Mouse (Mus musculus): ENCODE measurements around the gene Usp4. TPM values are rescaled to one million over a fixed set of nuclear protein-coding genes. Genes with fewer than 3 reads are reported as not detected.

Gene Usp4
- polyA plus RNA-seq, 1 experiment from 2014 or later: 122 TPM

DNA sequence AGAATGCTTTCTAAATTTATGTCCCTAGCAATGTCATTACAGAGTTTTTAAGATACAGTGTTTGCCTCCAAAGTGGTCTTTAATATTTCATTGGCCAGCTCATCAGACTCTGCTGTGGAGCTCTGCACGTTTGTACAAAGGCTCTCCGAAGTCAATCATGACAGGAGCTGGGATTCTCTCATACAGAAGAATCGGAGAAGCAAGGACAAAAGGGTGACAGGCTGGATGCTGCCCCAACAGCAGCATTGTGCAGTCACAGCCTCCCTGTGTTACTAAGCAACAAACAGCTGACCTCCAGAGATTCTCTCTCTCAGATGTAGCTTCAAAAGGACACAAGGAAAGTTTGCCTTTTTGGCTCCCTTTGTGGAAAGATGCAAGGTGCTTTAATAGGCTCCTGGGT, 88.5 kb downstream of the Usp4 start, which contains the start of gene BC048562:
Gene BC048562, plus strand, starts transcription at position 301 of the 400 bp plus-strand sequence.
- ATAC-seq (ENCODE audit: insufficient number of reproducible peaks, insufficient read depth, low FRiP score, low TSS enrichment): no peak
- Histone ChIP-seq H3K4me1 (no peaks in the 10 kb centered on the region), H3K9ac (no peak within 1 kb of the TSS)

GRCm38 (mm10) chr9:108439176-108439575, 91.5 kb downstream of the Usp4 start:
- Histone ChIP-seq H3K27me3 (no peaks in the 10 kb centered on the region), H3K4me3 (no peak overlapping the region), H3K27ac (no peak overlapping the region), H3K4me2 (replicated peaks) (no peak overlapping the region), H3K9me3 (no peaks in the 10 kb centered on the region), H3K4me1 (no peaks in the 10 kb centered on the region), H3K36me3 (no peaks in the 10 kb centered on the region), H3K9ac (no peak overlapping the region)
- ATAC-seq (ENCODE audit: insufficient number of reproducible peaks, insufficient read depth, low FRiP score, low TSS enrichment): no peak
- 70% methylated on average over 6 of the region's 6 CpGs for WGBS

More for the DNA sequence above, 88.5 kb downstream of the Usp4 start, which contains the start of gene BC048562:
- H3K27me3 ChIP-seq: no peaks in the 10 kb centered on the region
- WGBS: 77% methylated on average over 3 of the region's 3 CpGs
- H3K4me2 ChIP-seq (replicated peaks): no peak within 1 kb of the TSS
- no peak within 1 kb of the TSS for H3K4me3 ChIP-seq
- no peaks in the 10 kb centered on the region for H3K9me3 ChIP-seq
- no peak within 1 kb of the TSS for H3K27ac ChIP-seq
- H3K36me3 ChIP-seq: no peaks in the 10 kb centered on the region

- Histone ChIP-seq H3K9me3 (no peaks in the 10 kb centered on the region), H3K4me1 (no peaks in the 10 kb centered on the region), H3K36me3 (no peaks in the 10 kb centered on the region), H3K4me3 (no peak overlapping the region), H3K27me3 (no peaks in the 10 kb centered on the region), H3K4me2 (replicated peaks) (no peak overlapping the region), H3K9ac (no peak overlapping the region), H3K27ac (no peak overlapping the region)
- WGBS: 79% methylated on average over 5 of the region's 5 CpGs
- ATAC-seq (ENCODE audit: insufficient number of reproducible peaks, insufficient read depth, low FRiP score, low TSS enrichment): no peak
These were observed 92.8 kb downstream of the Usp4 start for GRCm38 (mm10) chr9:108440485-108440884.

- no peak for ATAC-seq (ENCODE audit: insufficient number of reproducible peaks, insufficient read depth, low FRiP score, low TSS enrichment)
These were observed 93.7 kb downstream of the Usp4 start for GRCm38 (mm10) chr9:108441236-108441919.

More at GRCm38 (mm10) chr9:108441236-108441919, 93.7 kb downstream of the Usp4 start:
- Histone ChIP-seq H3K4me3 (no peak overlapping the region), H3K27ac (no peak overlapping the region), H3K4me1 (no peaks in the 10 kb centered on the region), H3K4me2 (replicated peaks) (no peak overlapping the region), H3K9ac (no peak overlapping the region), H3K9me3 (no peaks in the 10 kb centered on the region), H3K36me3 (no peaks in the 10 kb centered on the region), H3K27me3 (no peaks in the 10 kb centered on the region)
- WGBS: 89% methylated on average over 11 of the region's 11 CpGs

Other genes starting within 250 kb of the Usp4 start
- 1.1 and 1.5 TPM in 2 replicates for gene Bsn, start 157.5 kb upstream of the Usp4 start, polyA plus RNA-seq (2016; fragmentation: Nextera tagmentation; extraction: Ambion mirVana)
- 52.4 and 53.7 TPM in 2 replicates for gene Dag1, start 83.9 kb upstream of the Usp4 start, polyA plus RNA-seq (2016; fragmentation: Nextera tagmentation; extraction: Ambion mirVana)
- gene Nicn1, start 57.4 kb upstream of the Usp4 start, polyA plus RNA-seq (2016; fragmentation: Nextera tagmentation; extraction: Ambion mirVana): 53.0 and 54.9 TPM in 2 replicates
- 17.4 and 17.5 TPM in 2 replicates for gene Amt, start 51.0 kb upstream of the Usp4 start, polyA plus RNA-seq (2016; fragmentation: Nextera tagmentation; extraction: Ambion mirVana)
- gene Rhoa, start 41.7 kb upstream of the Usp4 start, polyA plus RNA-seq (2016; fragmentation: Nextera tagmentation; extraction: Ambion mirVana): 380 and 391 TPM in 2 replicates
- 28.1 and 28.7 TPM in 2 replicates for gene Tcta, start 41.7 kb upstream of the Usp4 start, polyA plus RNA-seq (2016; fragmentation: Nextera tagmentation; extraction: Ambion mirVana)
- gene Gpx1, start 8.9 kb upstream of the Usp4 start, polyA plus RNA-seq (2016; fragmentation: Nextera tagmentation; extraction: Ambion mirVana): 798 and 814 TPM in 2 replicates
- 0.27 and 0.97 TPM in 2 replicates for gene 1700102P08Rik, start 45.0 kb downstream of the Usp4 start, polyA plus RNA-seq (2016; fragmentation: Nextera tagmentation; extraction: Ambion mirVana)
- 1.4 and 2.0 TPM in 2 replicates for gene Ccdc36, start 80.6 kb downstream of the Usp4 start, polyA plus RNA-seq (2016; fragmentation: Nextera tagmentation; extraction: Ambion mirVana)
- not detected in 2 replicates for gene BC048562, start 88.6 kb downstream of the Usp4 start, polyA plus RNA-seq (2016; fragmentation: Nextera tagmentation; extraction: Ambion mirVana)
- 53.1 and 58.3 TPM in 2 replicates for gene Ccdc71, start 112.7 kb downstream of the Usp4 start, polyA plus RNA-seq (2016; fragmentation: Nextera tagmentation; extraction: Ambion mirVana)
- 44.5 and 46.0 TPM in 2 replicates for gene Klhdc8b, start 113.7 kb downstream of the Usp4 start, polyA plus RNA-seq (2016; fragmentation: Nextera tagmentation; extraction: Ambion mirVana)
- gene Lamb2, start 131.9 kb downstream of the Usp4 start, polyA plus RNA-seq (2016; fragmentation: Nextera tagmentation; extraction: Ambion mirVana): 51.3 and 58.5 TPM in 2 replicates
- gene Usp19, start 142.7 kb downstream of the Usp4 start, polyA plus RNA-seq (2016; fragmentation: Nextera tagmentation; extraction: Ambion mirVana): 99.0 and 102 TPM in 2 replicates
- gene Qars, start 159.9 kb downstream of the Usp4 start, polyA plus RNA-seq (2016; fragmentation: Nextera tagmentation; extraction: Ambion mirVana): 110 and 115 TPM in 2 replicates
- gene Qrich1, start 169.0 kb downstream of the Usp4 start, polyA plus RNA-seq (2016; fragmentation: Nextera tagmentation; extraction: Ambion mirVana): 160 TPM in 2 replicates
- 207 and 209 TPM in 2 replicates for gene Impdh2, start 212.4 kb downstream of the Usp4 start, polyA plus RNA-seq (2016; fragmentation: Nextera tagmentation; extraction: Ambion mirVana)
- 49.9 and 59.2 TPM in 2 replicates for gene Ndufaf3, start 219.6 kb downstream of the Usp4 start, polyA plus RNA-seq (2016; fragmentation: Nextera tagmentation; extraction: Ambion mirVana)
- 199 and 207 TPM in 2 replicates for gene Dalrd3, start 222.0 kb downstream of the Usp4 start, polyA plus RNA-seq (2016; fragmentation: Nextera tagmentation; extraction: Ambion mirVana)
- gene Wdr6, start 230.9 kb downstream of the Usp4 start, polyA plus RNA-seq (2016; fragmentation: Nextera tagmentation; extraction: Ambion mirVana): 215 and 220 TPM in 2 replicates
- 10.4 and 11.6 TPM in 2 replicates for gene P4htm, start 249.8 kb downstream of the Usp4 start, polyA plus RNA-seq (2016; fragmentation: Nextera tagmentation; extraction: Ambion mirVana)

Measured in embryonic facial prominence, embryonic 12.5 days (tissue).